Mouse (Mus musculus): Measurements from ENCODE around the gene Rps23. TPM values are rescaled to one million over a fixed set of nuclear protein-coding genes. Genes with fewer than 3 reads are reported as not detected.
A peak's percentile ranks its signal among the peaks of the same experiment; 100 is the strongest.

The Rps23 gene
- polyA plus RNA-seq, 1 experiment from 2014 or later: 197 TPM

GRCm38 (mm10) chr13:90933256-90933655 is 10.5 kb downstream of the Rps23 start:
- no peak for TF ChIP-seq CTCF (IDR thresholded peaks at IDR 0.05)
- in situ Hi-C loops (cut with MboI; ENCODE audit: low pct_unique_long_range_greater_than_20kb): no loop called here
- DNase-seq (ENCODE audit: low read depth, low spot score) (no peak), ATAC-seq (peak; percentile 51)
- CTCF ChIA-PET: no interaction called here
- POLR2A ChIA-PET: no interaction called here
- H3K27me3 ChIP-seq: no peaks in the 10 kb centered on the region

GRCm38 (mm10) chr13:90935852-90936251 is 13.1 kb downstream of the Rps23 start:
- DNase-seq (ENCODE audit: low read depth, low spot score) (no peak), ATAC-seq (no peak)
- CTCF ChIA-PET: interaction anchor here (1.0 to 1.5 kb wide), 2 partner anchors 14 to 16 kb away, joined by 3 read pairs; no protein-coding TSS in a partner anchor
- TF ChIP-seq CTCF (IDR thresholded peaks at IDR 0.05): no peak
- in situ Hi-C loops (cut with MboI; ENCODE audit: low pct_unique_long_range_greater_than_20kb): no loop called here
- POLR2A ChIA-PET: no interaction called here
- H3K27me3 ChIP-seq: no peaks in the 10 kb centered on the region

- ChIA-PET POLR2A (no interaction called here), CTCF (interaction anchor here (1.0 kb wide), 1 partner anchor 24 kb away, joined by 3 read pairs; no protein-coding TSS in a partner anchor)
- in situ Hi-C loops (cut with MboI; ENCODE audit: low pct_unique_long_range_greater_than_20kb): no loop called here
- no peak for ATAC-seq
- TF ChIP-seq CTCF (IDR thresholded peaks at IDR 0.05): no peak
- H3K27me3 ChIP-seq: no peaks in the 10 kb centered on the region
- no peak for DNase-seq (ENCODE audit: low read depth, low spot score)
Measured at GRCm38 (mm10) chr13:90939192-90939591, 16.4 kb downstream of the Rps23 start.

- ChIA-PET POLR2A (no interaction called here), CTCF (no interaction called here)
- no peak for ATAC-seq
- no peaks in the 10 kb centered on the region for H3K27me3 ChIP-seq
- no peak for TF ChIP-seq CTCF (IDR thresholded peaks at IDR 0.05)
- no peak for DNase-seq (ENCODE audit: low read depth, low spot score)
- in situ Hi-C loops (cut with MboI; ENCODE audit: low pct_unique_long_range_greater_than_20kb): no loop called here
Measured at GRCm38 (mm10) chr13:90939600-90939999, 16.8 kb downstream of the Rps23 start.

GRCm38 (mm10) chr13:90958894-90959293 is 36.1 kb downstream of the Rps23 start:
- H3K27me3 ChIP-seq: no peaks in the 10 kb centered on the region
- ATAC-seq (no peak), DNase-seq (ENCODE audit: low read depth, low spot score) (no peak)
- ChIA-PET CTCF (interaction anchor here (0.9 to 1.8 kb wide), 2 partner anchors 8 to 15 kb away, joined by 3 to 5 read pairs; no protein-coding TSS in a partner anchor), POLR2A (no interaction called here)
- in situ Hi-C loops (cut with MboI; ENCODE audit: low pct_unique_long_range_greater_than_20kb): no loop called here
- TF ChIP-seq CTCF (IDR thresholded peaks at IDR 0.05): no peak

- ChIA-PET POLR2A (no interaction called here), CTCF (no interaction called here)
- DNase-seq (ENCODE audit: low read depth, low spot score): no peak
- ATAC-seq: no peak
- TF ChIP-seq CTCF (IDR thresholded peaks at IDR 0.05): no peak
- in situ Hi-C loops (cut with MboI; ENCODE audit: low pct_unique_long_range_greater_than_20kb): loop anchor here (10.0 kb wide), 2 partner anchors 134 to 494 kb away; no protein-coding TSS in a partner anchor
- H3K27me3 ChIP-seq: no peaks in the 10 kb centered on the region
Measured at GRCm38 (mm10) chr13:90960591-90960990, 37.8 kb downstream of the Rps23 start.

GRCm38 (mm10) chr13:90962836-90963760 is 40.3 kb downstream of the Rps23 start:
- ATAC-seq (no peak), DNase-seq (ENCODE audit: low read depth, low spot score) (no peak)
- TF ChIP-seq CTCF (IDR thresholded peaks at IDR 0.05): no peak
- H3K27me3 ChIP-seq: no peaks in the 10 kb centered on the region
- in situ Hi-C loops (cut with MboI; ENCODE audit: low pct_unique_long_range_greater_than_20kb): loop anchor here (10.0 kb wide), 2 partner anchors 132 to 492 kb away; no protein-coding TSS in a partner anchor
- POLR2A ChIA-PET: interaction anchor here (0.5 kb wide), 1 partner anchor 82 kb away, joined by 3 read pairs; no protein-coding TSS in a partner anchor
- CTCF ChIA-PET: interaction anchor here (0.6 to 1.1 kb wide), 2 partner anchors 24 to 530 kb away, joined by 3 read pairs; no protein-coding TSS in a partner anchor

- ChIA-PET POLR2A (no interaction called here), CTCF (no interaction called here)
Measured at GRCm38 (mm10) chr13:90964511-90964910, 41.8 kb downstream of the Rps23 start.

GRCm38 (mm10) chr13:90965996-90966395 is 43.2 kb downstream of the Rps23 start:
- TF ChIP-seq CTCF (IDR thresholded peaks at IDR 0.05): no peak
- no peak for ATAC-seq
- H3K27me3 ChIP-seq: no peaks in the 10 kb centered on the region
- in situ Hi-C loops (cut with MboI; ENCODE audit: low pct_unique_long_range_greater_than_20kb): loop anchor here (10.0 kb wide), 2 partner anchors 129 to 489 kb away; no protein-coding TSS in a partner anchor
- no peak for DNase-seq (ENCODE audit: low read depth, low spot score)
- ChIA-PET CTCF (no interaction called here), POLR2A (no interaction called here)

More at GRCm38 (mm10) chr13:90964511-90964910, 41.8 kb downstream of the Rps23 start:
- TF ChIP-seq CTCF (IDR thresholded peaks at IDR 0.05): no peak
- in situ Hi-C loops (cut with MboI; ENCODE audit: low pct_unique_long_range_greater_than_20kb): loop anchor here (10.0 kb wide), 2 partner anchors 130 to 490 kb away; no protein-coding TSS in a partner anchor
- no peak for ATAC-seq
- DNase-seq (ENCODE audit: low read depth, low spot score): no peak
- no peaks in the 10 kb centered on the region for H3K27me3 ChIP-seq

- ATAC-seq (no peak), DNase-seq (ENCODE audit: low read depth, low spot score) (no peak)
- peak; percentile 89 for TF ChIP-seq CTCF (IDR thresholded peaks at IDR 0.05)
- H3K27me3 ChIP-seq: no peaks in the 10 kb centered on the region
- ChIA-PET CTCF (interaction anchor here (0.7 to 3.0 kb wide), 25 partner anchors 9 to 730 kb away, joined by 3 to 14 read pairs (median 3); no protein-coding TSS in a partner anchor), POLR2A (interaction anchor here (0.7 kb wide), 2 partner anchors 240 to 557 kb away, joined by 3 read pairs; no protein-coding TSS in a partner anchor)
- in situ Hi-C loops (cut with MboI; ENCODE audit: low pct_unique_long_range_greater_than_20kb): loop anchor here (10.0 kb wide), 2 partner anchors 127 to 487 kb away; no protein-coding TSS in a partner anchor
Measured at GRCm38 (mm10) chr13:90967422-90967821, 44.7 kb downstream of the Rps23 start.
